Mouse (Mus musculus) CH12.LX (cell line): ENCODE measurements at regions not wholly inside any gene's neighbourhood (a gene's known extent, or its start where the extent isn't known, plus 50 kb on each side); places are given as distances from the start of the nearest gene placed in this dataset.

Experiments
- DNase-seq: peaks from one replicate; pipeline ENCODE4 v3.0.0-alpha.2; 2013; ENCODE audit errors: extremely low read depth
- H3K27ac ChIP-seq: 2 replicates; pipeline ENCODE4 v1.5.1; 2012; ENCODE audit warnings: low read depth, mild to moderate bottlenecking, control low read depth, moderate library complexity; ENCODE audit not compliant: insufficient read depth
- H3K27me3 ChIP-seq: replicated peaks from 2 replicates; pipeline ENCODE3; 2012; ENCODE audit warnings: inconsistent platforms
- H3K36me3 ChIP-seq, 2 experiments: replicated peaks in 1 of 2; 2 replicates each; pipeline versions ENCODE3 to v1.6.1; 2012; ENCODE audit warnings: inconsistent platforms in 1 of 2, low read length in 1 of 2, mild to moderate bottlenecking in 1 of 2, mixed read lengths in 1 of 2, moderate library complexity in 1 of 2; ENCODE audit not compliant: control insufficient read depth in 1 of 2, insufficient read depth in 1 of 2
- H3K4me1 ChIP-seq, 2 experiments: 2 replicates each; pipeline ENCODE4 v1.6.1; 2012; ENCODE audit warnings: inconsistent platforms in 1 of 2, moderate library complexity in 1 of 2; ENCODE audit not compliant: insufficient read depth in 2 of 2, control insufficient read depth in 1 of 2
- H3K4me2 ChIP-seq: 2 replicates; pipeline ENCODE4 v1.6.1; 2012; ENCODE audit warnings: low read depth, mild to moderate bottlenecking, control low read depth; ENCODE audit not compliant: poor library complexity, insufficient read depth, severe bottlenecking
- H3K4me3 ChIP-seq, 3 experiments: fragments of 150-350 bp in 1 of 3; sonication (generic) in 1 of 3; replicated peaks in 1 of 3; 2 replicates each; pipeline versions ENCODE3 to v1.5.1; 2011 to 2012; ENCODE audit warnings: low read depth in 2 of 3, low read length in 2 of 3, mild to moderate bottlenecking in 2 of 3, moderate library complexity in 2 of 3, control low read depth in 1 of 3, improper control_type of control experiment in 1 of 3, inconsistent platforms in 1 of 3, mixed read lengths in 1 of 3; ENCODE audit not compliant: poor library complexity in 1 of 3
- H3K79me2 ChIP-seq: replicated peaks from 2 replicates; pipeline ENCODE4 v1.6.1; 2012; ENCODE audit warnings: mild to moderate bottlenecking, moderate library complexity; ENCODE audit not compliant: control insufficient read depth, poor library complexity, insufficient read depth, severe bottlenecking; ENCODE audit errors: extremely low read depth
- H3K9ac ChIP-seq: 2 replicates; pipeline ENCODE4 v1.6.1; 2012; ENCODE audit warnings: low read depth, mild to moderate bottlenecking, control low read depth, moderate library complexity; ENCODE audit not compliant: insufficient read depth
- H3K9me3 ChIP-seq: replicated peaks from 2 replicates; pipeline ENCODE3; 2012; ENCODE audit warnings: low read length, inconsistent platforms, mixed read lengths
- CHD1 ChIP-seq: IDR thresholded peaks from 2 replicates; pipeline ENCODE4 v1.6.1; 2012; ENCODE audit warnings: low read depth, low read length, improper control_type of control experiment, inconsistent platforms
- CHD2 ChIP-seq: IDR thresholded peaks from 2 replicates; pipeline ENCODE4 v1.6.1; 2011; ENCODE audit warnings: low read length, improper control_type of control experiment
- CTCF ChIP-seq, 2 experiments: IDR thresholded peaks in 1 of 2; conservative IDR thresholded peaks in 1 of 2; 2 replicates each; pipeline ENCODE4 v1.5.1; 2011 to 2012; ENCODE audit warnings: low read depth in 2 of 2, low read length in 2 of 2, improper control_type of control experiment in 1 of 2, inconsistent platforms in 1 of 2, mild to moderate bottlenecking in 1 of 2, moderate library complexity in 1 of 2
- ELF1 ChIP-seq: IDR thresholded peaks from 2 replicates; pipeline ENCODE4 v1.6.1; 2014; ENCODE audit warnings: low read depth, mild to moderate bottlenecking, inconsistent platforms, low read length, improper control_type of control experiment
- ETS1 ChIP-seq: conservative IDR thresholded peaks from 2 replicates; pipeline ENCODE4 v1.6.1; 2012; ENCODE audit warnings: low read depth, mild to moderate bottlenecking, inconsistent platforms, low read length, improper control_type of control experiment, moderate library complexity
- GABPA ChIP-seq: IDR thresholded peaks from 2 replicates; pipeline ENCODE4 v1.6.1; 2012; ENCODE audit warnings: low read depth, low read length, improper control_type of control experiment, inconsistent platforms; ENCODE audit not compliant: insufficient replicate concordance
- JUN ChIP-seq: IDR thresholded peaks from 2 replicates; pipeline ENCODE4 v1.6.1; 2011; ENCODE audit warnings: low read depth, mild to moderate bottlenecking, low read length, improper control_type of control experiment, moderate library complexity; ENCODE audit not compliant: insufficient read depth
- MAFK ChIP-seq: IDR thresholded peaks from 2 replicates; pipeline ENCODE4 v1.6.1; 2011; ENCODE audit warnings: low read length, improper control_type of control experiment; ENCODE audit not compliant: insufficient replicate concordance
- MAX ChIP-seq: IDR thresholded peaks from 2 replicates; pipeline ENCODE4 v1.6.1; 2011; ENCODE audit warnings: low read length, improper control_type of control experiment
- MAZ ChIP-seq: IDR thresholded peaks from 2 replicates; pipeline ENCODE4 v1.6.1; 2012; ENCODE audit warnings: low read depth, mild to moderate bottlenecking, inconsistent platforms, low read length, improper control_type of control experiment, moderate library complexity
- MEF2A ChIP-seq: IDR thresholded peaks from 2 replicates; pipeline ENCODE4 v1.6.1; 2014; ENCODE audit warnings: low read depth, mild to moderate bottlenecking, inconsistent platforms, low read length, improper control_type of control experiment, borderline replicate concordance
- MXI1 ChIP-seq: IDR thresholded peaks from 2 replicates; pipeline ENCODE4 v1.6.1; 2011; ENCODE audit warnings: mild to moderate bottlenecking, low read depth, low read length, improper control_type of control experiment
- MYC ChIP-seq: IDR thresholded peaks from 2 replicates; pipeline ENCODE4 v1.6.1; 2011; ENCODE audit warnings: low read depth, mild to moderate bottlenecking, improper control_type of control experiment, low read length
- NELFE ChIP-seq: IDR thresholded peaks from 2 replicates; pipeline ENCODE4 v1.6.1; 2011; ENCODE audit warnings: low read depth, low read length, improper control_type of control experiment
- NRF1 ChIP-seq: IDR thresholded peaks from 2 replicates; pipeline ENCODE4 v1.6.1; 2014; ENCODE audit warnings: low read depth, mild to moderate bottlenecking, inconsistent platforms, low read length, improper control_type of control experiment, moderate library complexity
- POLR2A ChIP-seq: IDR thresholded peaks from 2 replicates; pipeline ENCODE4 v1.6.1; 2011; ENCODE audit warnings: low read depth, mild to moderate bottlenecking, improper control_type of control experiment, low read length
- RCOR1 ChIP-seq: conservative IDR thresholded peaks from 2 replicates; pipeline ENCODE4 v1.6.1; 2012; ENCODE audit warnings: low read depth, mild to moderate bottlenecking, inconsistent platforms, low read length, improper control_type of control experiment
- SIN3A ChIP-seq: IDR thresholded peaks from 2 replicates; pipeline ENCODE4 v1.6.1; 2012; ENCODE audit warnings: low read length, improper control_type of control experiment, inconsistent platforms
- TBP ChIP-seq: conservative IDR thresholded peaks from 2 replicates; pipeline ENCODE4 v1.6.1; 2011; ENCODE audit warnings: low read depth, low read length, improper control_type of control experiment
- USF1 ChIP-seq: IDR thresholded peaks from 2 replicates; pipeline ENCODE4 v1.6.1; 2014; ENCODE audit warnings: low read depth, mild to moderate bottlenecking, inconsistent platforms, low read length, improper control_type of control experiment
- ZC3H11A ChIP-seq: IDR thresholded peaks from 2 replicates; pipeline ENCODE4 v1.6.1; 2012; ENCODE audit warnings: low read depth, mild to moderate bottlenecking, inconsistent platforms, low read length, improper control_type of control experiment
- ZKSCAN1 ChIP-seq: IDR thresholded peaks from 2 replicates; pipeline ENCODE4 v1.6.1; 2012; ENCODE audit warnings: low read depth, inconsistent platforms, low read length, improper control_type of control experiment, borderline replicate concordance
- ZMIZ1 ChIP-seq: IDR thresholded peaks from 2 replicates; pipeline ENCODE4 v1.6.1; 2012; ENCODE audit warnings: low read depth, mild to moderate bottlenecking, inconsistent platforms, low read length, improper control_type of control experiment
- ZNF384 ChIP-seq: IDR thresholded peaks from 2 replicates; pipeline ENCODE4 v1.6.1; 2012; ENCODE audit warnings: low read depth, low read length, improper control_type of control experiment, inconsistent platforms
- dilution Hi-C: fragments of 300-500 bp; cut with MboI; formaldehyde crosslinking; loops from 2 replicates; pipeline ENCODE4 v1.14.3; 2020; ENCODE audit warnings: low sequenced_read_pairs; ENCODE audit not compliant: extremely low pct_unique_long_range_greater_than_20kb, extremely low pct_ligation_motif_present
- in situ Hi-C: fragments of 300-500 bp; cut with MboI; formaldehyde crosslinking; loops from 3 replicates; pipeline ENCODE4 v1.14.3; 2019; ENCODE audit warnings: low sequenced_read_pairs, low pct_ligation_motif_present, low pct_unique_long_range_greater_than_20kb, mixed read lengths

DNA sequence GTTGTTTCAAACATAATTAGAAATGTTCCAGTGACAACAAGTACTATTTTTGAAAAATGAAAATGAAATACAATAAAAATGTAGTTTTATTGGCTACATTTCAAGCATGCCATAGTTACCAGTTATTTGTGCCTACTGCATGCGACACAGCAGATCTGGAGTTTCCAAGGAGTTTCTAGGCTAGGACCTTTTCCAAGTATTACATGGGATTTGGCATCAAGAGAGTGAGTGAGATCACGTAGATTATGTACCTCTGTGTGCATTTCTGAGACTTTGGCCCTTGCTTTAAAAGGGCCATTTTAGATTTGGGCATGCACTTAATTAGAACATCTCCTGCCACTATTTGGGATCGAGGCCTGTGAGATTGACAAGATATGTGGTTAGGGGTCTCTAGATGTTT is 172.8 kb upstream of the Jag1 start:
- TF ChIP-seq ZMIZ1 (no peak), ETS1 (no peak), ZKSCAN1 (no peak), NRF1 (no peak), USF1 (no peak), CHD2 (no peak), MEF2A (no peak), MAZ (no peak), ZNF384 (no peak), SIN3A (no peak), MAFK (no peak), CTCF (conservative IDR thresholded peaks at IDR 0.05 in 1 of 2, IDR thresholded peaks at IDR 0.05 in 1 of 2; ENCODE audit: low read depth in 2 of 2, low read length in 2 of 2) (no peak), RCOR1 (no peak)
- Histone ChIP-seq H3K36me3 (no peaks in the 10 kb centered on the region), H3K4me2 (no peak overlapping the region), H3K4me3 (no peak overlapping the region), H3K27ac (no peak overlapping the region), H3K9me3 (peaks cover 15% of the 10 kb centered on the region), H3K27me3 (no peaks in the 10 kb centered on the region), H3K79me2 (no peaks in the 10 kb centered on the region), H3K9ac (no peak overlapping the region), H3K4me1 (no peaks in the 10 kb centered on the region)
- no peak for DNase-seq
- in situ Hi-C loops = no loop called here
- dilution Hi-C loops = no loop called here

DNA sequence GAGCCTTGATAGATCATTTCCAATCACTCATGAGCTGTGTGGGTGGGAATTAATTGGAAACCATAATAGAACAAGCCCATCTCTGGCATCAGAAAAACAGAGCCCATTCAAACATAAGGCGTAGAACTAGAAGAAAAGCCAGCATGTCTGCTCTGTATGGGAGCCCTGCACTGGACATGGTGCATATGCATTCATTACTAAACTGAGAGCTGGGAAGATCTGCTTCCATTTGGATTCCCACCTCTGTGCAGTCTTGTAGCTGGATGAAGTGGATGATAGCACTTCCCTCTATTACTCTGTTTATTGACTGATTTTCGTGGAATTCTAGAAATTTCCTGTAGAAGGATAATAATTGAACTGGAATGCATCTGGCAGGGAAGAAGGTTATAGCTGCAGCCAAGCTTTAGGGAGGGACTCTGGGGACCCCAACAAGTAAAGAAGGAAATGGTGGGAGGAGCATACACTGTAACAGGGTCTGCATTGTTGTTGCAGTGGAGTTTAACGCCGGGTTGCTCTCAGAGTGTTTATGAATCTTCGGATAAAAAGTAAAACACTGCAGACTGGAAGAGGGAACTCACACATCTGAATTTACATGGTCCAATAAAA is 155.2 kb upstream of the Jag1 start:
- dilution Hi-C loops = no loop called here
- no peaks in the 10 kb centered on the region for H3K4me1 ChIP-seq
- no peak for TF ChIP-seq JUN
- no peak for TF ChIP-seq CHD1
- TF ChIP-seq ELF1 = no peak
- no peak for TF ChIP-seq SIN3A
- TF ChIP-seq NELFE = no peak
- no peak for TF ChIP-seq MAZ
- no peak for TF ChIP-seq ZC3H11A
- no peak for TF ChIP-seq MYC
- TF ChIP-seq GABPA = no peak
- TF ChIP-seq MAX = no peak
- TF ChIP-seq POLR2A = no peak
- TF ChIP-seq MXI1 = no peak
- no peak for TF ChIP-seq TBP
- TF ChIP-seq, all 38 proteins: peak for 0
- Histone ChIP-seq H3K79me2 (no peaks in the 10 kb centered on the region), H3K27ac (no peak overlapping the region), H3K4me3 (no peak overlapping the region), H3K4me2 (no peak overlapping the region), H3K36me3 (no peaks in the 10 kb centered on the region), H3K9ac (no peak overlapping the region), H3K27me3 (no peaks in the 10 kb centered on the region), H3K9me3 (peaks cover 13% of the 10 kb centered on the region)
- in situ Hi-C loops = no loop called here
- no peak for DNase-seq
